Mouse (Mus musculus): ENCODE data around the gene Prkab1.

DNA sequence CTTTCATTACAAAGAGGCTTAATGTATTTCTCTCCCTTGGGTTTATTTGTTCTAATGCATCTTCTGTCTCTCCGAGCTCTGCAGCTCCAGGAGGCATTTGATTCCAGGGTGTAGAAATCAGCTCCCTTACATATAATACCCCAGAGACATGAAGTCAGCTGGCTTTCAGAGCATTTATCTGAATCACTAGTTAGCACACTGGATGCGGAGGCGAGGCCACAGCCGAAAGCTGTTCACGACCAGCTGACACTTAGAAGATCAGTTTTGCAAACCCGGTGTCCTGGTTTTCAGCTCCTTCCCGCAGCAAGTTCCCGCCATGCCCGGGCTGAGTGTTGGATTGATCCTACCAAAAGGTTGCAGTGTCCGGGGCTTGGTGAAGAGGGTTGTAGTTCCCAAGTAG, 20.0 kb downstream of the Prkab1 start:
- TF ChIP-seq POLR2A (IDR thresholded peaks at IDR 0.05; ENCODE audit: borderline replicate concordance, control insufficient read depth, low read depth, low read length) (no peak), CTCF (IDR thresholded peaks at IDR 0.05; ENCODE audit: control insufficient read depth, insufficient read depth, low read length) (no peak)
